Mouse (Mus musculus): ENCODE results near the gene Osbp.

Osbp gene

GRCm38 (mm10) chr19:11989334-11989733 is 23.6 kb downstream of the Osbp start:
- DNase-seq = no peak

- DNase-seq = no peak
Measured at GRCm38 (mm10) chr19:11992034-11992433, 26.3 kb downstream of the Osbp start.

- no peak for DNase-seq
Measured at GRCm38 (mm10) chr19:11992441-11993029, 26.8 kb downstream of the Osbp start.

- DNase-seq = no peak
Measured at GRCm38 (mm10) chr19:11994703-11995431, 29.1 kb downstream of the Osbp start.

GRCm38 (mm10) chr19:11995722-11996448 is 30.1 kb downstream of the Osbp start:
- no peak for DNase-seq

- DNase-seq = no peak
Measured at GRCm38 (mm10) chr19:12001686-12002085, 35.9 kb downstream of the Osbp start.

GRCm38 (mm10) chr19:12002125-12002524 is 36.4 kb downstream of the Osbp start:
- DNase-seq = peak; percentile 45 to 71

- no peak for DNase-seq
Measured at GRCm38 (mm10) chr19:12002791-12003190, 37.0 kb downstream of the Osbp start.

GRCm38 (mm10) chr19:12003568-12003967 is 37.8 kb downstream of the Osbp start:
- no peak for DNase-seq

GRCm38 (mm10) chr19:12004216-12005008 is 38.7 kb downstream of the Osbp start:
- no peak for DNase-seq

- DNase-seq = peak; percentile 86 to 87
Measured at GRCm38 (mm10) chr19:12005376-12006360, 39.9 kb downstream of the Osbp start.

- DNase-seq = no peak
Measured at GRCm38 (mm10) chr19:12006361-12006947, 40.7 kb downstream of the Osbp start.

- DNase-seq = peak; percentile 60 to 74
Measured at GRCm38 (mm10) chr19:12007105-12007931, 41.6 kb downstream of the Osbp start.

GRCm38 (mm10) chr19:12008410-12009380 is 43.0 kb downstream of the Osbp start:
- DNase-seq = no peak

GRCm38 (mm10) chr19:12009501-12010280 is 44.0 kb downstream of the Osbp start:
- DNase-seq = peak; percentile 58 to 79

- DNase-seq = peak; percentile 73 to 75
Measured at GRCm38 (mm10) chr19:12010281-12010771, 44.6 kb downstream of the Osbp start.

- DNase-seq = peak; percentile 41 to 80
Measured at GRCm38 (mm10) chr19:12010916-12011559, 45.3 kb downstream of the Osbp start.
